Mouse (Mus musculus) forebrain, embryonic 11.5 days (tissue): Measurements from ENCODE around the gene Mrps17. TPM values are rescaled to one million over a fixed set of nuclear protein-coding genes. Genes with fewer than 3 reads are reported as not detected.
A peak's percentile ranks its signal among the peaks of the same experiment; 100 is the strongest.

Experiments used
- ATAC-seq: fragments of 200-750 bp; cut with Nextera tagmentation; replicated peaks from 2 replicates; pipeline ENCODE4 v1.8.0; 2017; ENCODE audit warnings: moderate TSS enrichment; ENCODE audit not compliant: low FRiP score
- DNase-seq: peaks from one replicate; pipeline ENCODE4 v3.0.0-alpha.2; 2017; ENCODE audit warnings: low spot score
- H3K27ac ChIP-seq: fragments of 300-500 bp; sonication (generic); 2 replicates; pipeline ENCODE4 v1.5.1; 2014; ENCODE audit warnings: low read depth, low read length
- H3K27me3 ChIP-seq: fragments of 300-500 bp; sonication (generic); 2 replicates; pipeline ENCODE4 v1.6.1; 2014; ENCODE audit warnings: mild to moderate bottlenecking, low read length, mixed read lengths; ENCODE audit not compliant: control insufficient read depth, insufficient read depth
- H3K36me3 ChIP-seq: fragments of 300-500 bp; sonication (generic); 2 replicates; pipeline ENCODE4 v1.6.1; 2014; ENCODE audit warnings: mild to moderate bottlenecking, low read length, moderate library complexity, mixed read lengths; ENCODE audit not compliant: control insufficient read depth, insufficient read depth
- H3K4me1 ChIP-seq: fragments of 300-500 bp; sonication (generic); replicated peaks from 2 replicates; pipeline ENCODE4 v1.6.1; 2014; ENCODE audit warnings: low read length, mixed read lengths; ENCODE audit not compliant: control insufficient read depth, insufficient read depth
- H3K4me2 ChIP-seq: fragments of 300-500 bp; sonication (generic); 2 replicates; pipeline ENCODE4 v1.6.1; 2014; ENCODE audit warnings: low read depth, mild to moderate bottlenecking, low read length, moderate library complexity, mixed read lengths; ENCODE audit not compliant: severe bottlenecking
- H3K4me3 ChIP-seq: fragments of 300-500 bp; sonication (generic); 2 replicates; pipeline ENCODE4 v1.5.1; 2014; ENCODE audit warnings: low read depth, low read length
- H3K9ac ChIP-seq: fragments of 300-500 bp; sonication (generic); 2 replicates; pipeline ENCODE4 v1.6.1; 2014; ENCODE audit warnings: low read length
- H3K9me3 ChIP-seq: fragments of 300-500 bp; sonication (generic); 2 replicates; pipeline ENCODE4 v1.6.1; 2016; ENCODE audit warnings: low read length, mixed read lengths; ENCODE audit not compliant: control insufficient read depth
- WGBS: fragments of 180-500 bp; shearing (Covaris S2); extraction: QIAGEN DNeasy Blood & Tissue Kit; methylation state at CpG from one replicate; pipeline ENCODE4 v1.1.7; 2014; 5-methylcytosine and 5-hydroxymethylcytosine counted together
- polyA plus RNA-seq: library from polyadenylated mRNA; unstranded; fragments of >200 nt; fragmentation: Nextera tagmentation; extraction: Ambion mirVana; gene quantifications from 2 replicates; pipeline ENCODE4 v1.2.1, GENCODE M21; 2014

Mrps17 gene
- polyA plus RNA-seq, 1 experiment from 2014 or later: 164 TPM

DNA sequence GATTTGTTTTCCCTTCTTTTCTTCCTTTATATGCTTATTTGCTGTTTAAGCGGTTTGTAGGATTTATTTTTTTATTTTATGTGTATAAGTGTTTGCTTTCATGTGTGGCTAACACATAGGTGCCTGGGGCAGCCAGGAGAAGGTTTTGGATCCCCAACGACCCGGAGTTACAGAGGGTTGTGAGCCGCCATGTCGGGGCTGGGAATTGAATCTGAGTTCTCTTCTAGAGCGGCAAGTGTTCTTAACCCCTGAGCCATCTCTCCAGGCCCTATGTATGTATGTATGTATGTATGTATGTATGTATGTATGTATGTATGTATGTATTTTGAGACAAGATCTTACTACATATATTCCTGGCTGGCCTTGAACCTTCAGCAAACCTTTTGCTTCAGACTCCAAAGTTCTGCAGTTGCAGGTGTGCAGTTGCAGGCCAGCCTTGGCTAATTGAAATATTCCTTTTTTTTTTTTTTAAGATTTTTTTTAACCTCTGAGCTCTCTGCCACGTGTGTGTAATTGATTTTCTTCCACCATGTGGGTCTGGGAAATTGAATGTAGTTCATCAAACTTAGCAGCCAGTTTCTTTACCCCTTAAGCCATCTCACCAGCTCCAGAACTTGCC, 10.6 kb downstream of the Mrps17 start:
- H3K9me3 ChIP-seq: no peaks in the 10 kb centered on the region
- H3K4me3 ChIP-seq: peak overlapping the region; percentile 83
- ATAC-seq (no peak), DNase-seq (no peak)
- no peaks in the 10 kb centered on the region for H3K36me3 ChIP-seq
- H3K4me1 ChIP-seq: no peaks in the 10 kb centered on the region
- no peaks in the 10 kb centered on the region for H3K27me3 ChIP-seq
- peak overlapping the region; percentile 97 for H3K9ac ChIP-seq
- no peak overlapping the region for H3K27ac ChIP-seq
- 20% methylated on average over 7 of the region's 7 CpGs for WGBS
- H3K4me2 ChIP-seq: peak overlapping the region; percentile 61

DNA sequence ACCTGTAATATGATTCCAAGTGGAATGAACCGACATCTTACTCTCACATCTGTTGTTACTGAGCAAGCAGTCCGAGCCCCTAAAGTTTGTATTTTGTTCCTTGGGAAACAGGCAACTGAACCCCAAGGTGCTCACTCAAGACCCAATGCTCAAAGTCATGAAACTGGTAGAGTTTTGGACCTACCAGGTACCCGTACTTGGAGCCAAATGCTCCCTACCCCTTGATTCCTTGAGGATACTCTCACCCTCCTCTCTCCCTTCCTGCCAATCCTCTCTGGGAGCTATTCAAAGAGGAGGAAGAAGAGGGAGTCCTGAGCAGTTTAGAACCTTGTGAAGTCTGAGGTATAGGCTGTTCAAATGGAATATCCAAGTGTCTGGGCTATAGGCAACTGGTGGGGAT, 11.5 kb downstream of the Mrps17 start:
- 75% methylated on average over 3 of the region's 3 CpGs for WGBS

DNA sequence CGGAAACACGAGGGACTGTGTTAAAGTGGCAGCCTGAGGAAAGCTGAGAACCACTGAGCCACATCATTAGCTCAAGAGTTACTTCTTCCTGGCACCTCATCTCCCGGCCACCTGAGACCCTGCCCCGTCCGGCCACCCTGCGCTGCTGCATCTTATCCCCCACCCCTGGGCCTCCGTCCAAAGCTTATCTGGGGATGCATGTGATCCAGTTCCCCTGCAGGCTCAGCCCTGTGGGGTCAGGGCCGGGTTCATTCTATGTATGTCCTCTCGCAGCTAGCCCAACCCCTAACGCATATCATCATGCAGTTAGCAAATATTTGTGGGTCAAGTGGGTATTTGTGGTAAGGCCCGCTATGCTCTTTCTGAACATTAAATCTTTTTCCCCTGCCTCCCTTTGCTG, 14.0 kb downstream of the Mrps17 start:
- DNase-seq (no peak), ATAC-seq (no peak)
- no peaks in the 10 kb centered on the region for H3K4me1 ChIP-seq
- WGBS: 75% methylated on average over 11 of the region's 11 CpGs
- no peak overlapping the region for H3K4me3 ChIP-seq
- H3K9me3 ChIP-seq: no peaks in the 10 kb centered on the region
- H3K27ac ChIP-seq: no peak overlapping the region
- no peak overlapping the region for H3K4me2 ChIP-seq
- peak overlapping the region; percentile 17 for H3K9ac ChIP-seq
- no peaks in the 10 kb centered on the region for H3K36me3 ChIP-seq
- no peaks in the 10 kb centered on the region for H3K27me3 ChIP-seq

More for the DNA sequence above, 11.5 kb downstream of the Mrps17 start:
- ATAC-seq (no peak), DNase-seq (no peak)
- Histone ChIP-seq H3K9ac (no peak overlapping the region), H3K27ac (no peak overlapping the region), H3K27me3 (no peaks in the 10 kb centered on the region), H3K4me3 (no peak overlapping the region), H3K4me1 (no peaks in the 10 kb centered on the region), H3K4me2 (no peak overlapping the region), H3K9me3 (no peaks in the 10 kb centered on the region), H3K36me3 (no peaks in the 10 kb centered on the region)

DNA sequence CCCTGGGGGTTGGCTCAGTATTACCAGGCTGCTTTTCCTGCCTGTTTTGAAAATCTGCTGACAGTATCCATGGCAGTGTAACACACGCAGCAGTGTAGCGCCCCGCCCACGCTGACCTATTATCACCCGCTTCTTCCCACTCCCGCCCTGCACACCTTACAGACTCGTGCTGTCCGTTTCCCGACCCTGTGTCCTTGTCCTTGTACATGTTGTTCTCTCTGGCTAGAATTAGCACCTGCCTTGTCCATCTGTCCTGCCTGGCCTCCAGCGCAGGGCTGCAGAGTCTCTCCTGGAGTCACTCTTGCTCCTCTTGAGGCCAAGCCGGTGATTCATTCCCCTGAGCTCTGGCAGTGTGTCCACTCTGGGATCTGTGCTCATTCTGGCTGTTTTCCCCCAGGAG, 15.0 kb downstream of the Mrps17 start:
- DNase-seq (peak; percentile 57), ATAC-seq (no peak)
- 77% methylated on average over 11 of the region's 11 CpGs for WGBS
- H3K4me3 ChIP-seq: no peak overlapping the region
- H3K27ac ChIP-seq: no peak overlapping the region
- H3K27me3 ChIP-seq: no peaks in the 10 kb centered on the region
- no peak overlapping the region for H3K4me2 ChIP-seq
- no peaks in the 10 kb centered on the region; the same call in 1 of the 2 replicates for H3K36me3 ChIP-seq
- no peak overlapping the region for H3K9ac ChIP-seq
- no peaks in the 10 kb centered on the region for H3K4me1 ChIP-seq
- no peaks in the 10 kb centered on the region for H3K9me3 ChIP-seq

DNA sequence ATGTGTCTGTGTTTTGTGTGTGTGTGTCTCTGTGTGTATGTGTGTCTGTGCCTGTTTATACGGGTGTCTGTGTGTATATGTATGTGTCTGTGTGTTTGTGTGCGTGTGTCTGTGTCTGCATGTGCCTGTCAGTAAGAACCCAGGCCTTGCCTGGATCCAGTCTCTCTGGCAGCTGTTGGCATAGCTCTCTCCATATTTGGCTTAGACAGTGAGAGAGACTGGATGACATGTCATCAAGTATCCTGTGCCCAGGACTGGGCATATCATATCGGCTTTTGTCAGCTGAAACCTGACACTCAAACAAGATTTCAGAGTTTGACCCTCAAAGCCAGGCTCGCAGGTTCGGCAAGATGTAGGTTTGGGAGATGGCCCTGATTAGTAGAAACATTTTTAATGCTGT, 15.7 kb downstream of the Mrps17 start:
- H3K27ac ChIP-seq: no peak overlapping the region
- ATAC-seq (no peak), DNase-seq (no peak)
- H3K9me3 ChIP-seq: no peaks in the 10 kb centered on the region
- WGBS: 82% methylated on average over 5 of the region's 5 CpGs
- H3K9ac ChIP-seq: no peak overlapping the region
- no peaks in the 10 kb centered on the region for H3K27me3 ChIP-seq
- H3K4me3 ChIP-seq: no peak overlapping the region
- no peaks in the 10 kb centered on the region; the same call in 1 of the 2 replicates for H3K36me3 ChIP-seq
- no peaks in the 10 kb centered on the region for H3K4me1 ChIP-seq
- H3K4me2 ChIP-seq: no peak overlapping the region

DNA sequence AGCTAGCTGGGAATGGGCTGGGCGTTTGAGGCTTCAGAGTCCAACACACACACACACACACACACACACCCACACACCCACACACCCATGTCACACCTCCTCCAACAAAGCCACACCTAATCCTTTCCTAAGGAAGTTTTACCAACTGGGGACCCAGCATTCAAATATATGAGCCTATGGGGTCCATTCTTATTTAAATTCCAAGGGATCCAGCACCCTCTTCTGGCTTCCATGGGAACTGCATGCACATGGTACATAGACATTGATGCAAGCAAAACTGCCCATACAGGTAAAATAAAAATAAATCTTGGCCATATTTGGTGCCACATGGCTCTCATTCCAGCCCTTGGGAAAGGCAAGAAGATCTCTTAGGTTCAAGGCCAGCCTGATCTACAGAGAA, 25.7 kb downstream of the Mrps17 start:
- Histone ChIP-seq H3K36me3 (no peaks in the 10 kb centered on the region), H3K4me3 (no peak overlapping the region), H3K27ac (no peak overlapping the region), H3K4me1 (no peaks in the 10 kb centered on the region), H3K9me3 (no peaks in the 10 kb centered on the region), H3K9ac (no peak overlapping the region), H3K27me3 (no peaks in the 10 kb centered on the region), H3K4me2 (no peak overlapping the region)
- no peak for DNase-seq
- ATAC-seq: no peak
- 95% methylated on average over 1 of the region's 1 CpGs for WGBS

DNA sequence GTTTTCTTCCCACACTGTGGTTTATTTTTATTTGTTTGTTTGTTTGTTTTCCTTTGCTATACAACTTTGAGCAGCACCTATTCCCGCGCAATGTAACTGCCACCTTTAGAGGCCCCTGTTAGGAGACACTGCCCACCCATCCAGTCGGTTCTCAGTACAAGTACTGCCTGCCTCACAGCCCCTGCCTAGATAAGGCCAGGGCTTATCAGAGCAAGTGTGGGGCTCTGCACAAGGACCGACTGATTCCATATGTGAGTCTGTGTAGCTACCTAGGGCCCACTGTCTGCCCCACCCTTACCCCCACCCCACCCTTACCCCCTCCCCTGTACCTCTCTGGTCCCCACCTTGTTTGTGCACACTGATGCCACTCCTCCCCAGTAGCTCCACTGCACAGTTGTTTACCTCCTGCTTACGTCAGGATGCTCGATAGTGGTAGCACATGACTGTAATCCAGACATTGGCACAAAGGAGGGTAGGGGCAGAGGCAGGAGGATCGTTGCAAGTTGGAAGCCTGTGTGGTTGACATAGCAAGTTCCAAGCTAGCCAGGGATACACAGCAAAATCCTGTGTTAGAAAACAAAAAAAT, 27.7 kb downstream of the Mrps17 start:
- no peaks in the 10 kb centered on the region for H3K36me3 ChIP-seq
- H3K9ac ChIP-seq: no peak overlapping the region
- WGBS: 84% methylated on average over 7 of the region's 7 CpGs

DNA sequence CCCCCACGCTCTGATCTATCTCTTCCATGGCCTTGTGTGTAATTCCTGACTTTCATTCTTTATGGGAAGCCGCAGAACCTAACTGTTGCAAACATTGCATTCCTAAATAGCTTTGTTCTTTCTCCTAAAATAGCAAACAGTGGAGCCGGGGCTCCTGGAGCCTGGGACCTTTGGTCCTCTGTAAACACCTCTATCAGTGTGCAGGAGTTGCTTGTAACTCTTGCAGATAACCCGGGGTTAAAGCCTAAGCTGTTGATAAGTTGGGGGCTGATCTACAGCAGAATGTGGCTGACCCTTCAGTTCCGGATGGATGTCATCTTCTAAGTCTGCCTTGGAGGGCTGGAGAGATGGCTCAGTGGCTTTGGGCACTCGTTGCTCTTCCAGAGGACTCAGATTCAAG, 28.8 kb downstream of the Mrps17 start:
- WGBS: 88% methylated on average over 6 of the region's 6 CpGs
- no peak overlapping the region for H3K27ac ChIP-seq
- no peaks in the 10 kb centered on the region for H3K36me3 ChIP-seq
- H3K9me3 ChIP-seq: no peaks in the 10 kb centered on the region
- H3K4me1 ChIP-seq: no peaks in the 10 kb centered on the region
- H3K9ac ChIP-seq: no peak overlapping the region
- H3K4me2 ChIP-seq: no peak overlapping the region
- no peaks in the 10 kb centered on the region for H3K27me3 ChIP-seq
- no peak overlapping the region for H3K4me3 ChIP-seq
- DNase-seq (no peak), ATAC-seq (no peak)

More for the DNA sequence above, 27.7 kb downstream of the Mrps17 start:
- Histone ChIP-seq H3K4me1 (no peaks in the 10 kb centered on the region), H3K9me3 (no peaks in the 10 kb centered on the region), H3K4me2 (no peak overlapping the region), H3K27me3 (no peaks in the 10 kb centered on the region), H3K4me3 (no peak overlapping the region), H3K27ac (no peak overlapping the region)
- ATAC-seq (no peak), DNase-seq (no peak)

DNA sequence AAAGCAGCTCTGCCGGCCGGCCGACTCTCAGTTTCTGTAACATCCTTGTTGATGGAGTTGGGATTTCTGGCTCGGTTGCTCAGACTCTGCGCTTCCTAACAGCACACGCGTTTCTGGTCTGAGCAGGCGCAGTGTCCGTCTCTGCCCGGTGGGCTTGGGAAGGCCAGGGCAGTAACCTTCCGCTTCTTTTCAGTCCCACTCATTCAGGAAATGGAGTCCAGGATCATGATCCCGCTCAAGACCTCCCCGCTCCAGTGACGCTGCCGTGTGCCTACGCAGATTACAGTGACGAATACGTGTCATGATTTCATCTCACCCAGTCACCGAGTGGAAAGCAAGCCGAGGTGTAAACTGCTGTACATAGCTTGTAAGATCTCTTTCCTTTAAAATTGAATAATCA, 41.6 kb downstream of the Mrps17 start:
- no peak overlapping the region for H3K4me3 ChIP-seq
- DNase-seq: no peak
- H3K9ac ChIP-seq: no peak overlapping the region
- H3K36me3 ChIP-seq: no peaks in the 10 kb centered on the region; the same call in 1 of the 2 replicates
- H3K4me1 ChIP-seq: no peaks in the 10 kb centered on the region
- no peak overlapping the region for H3K27ac ChIP-seq
- no peak overlapping the region for H3K4me2 ChIP-seq
- ATAC-seq: no peak
- no peaks in the 10 kb centered on the region for H3K27me3 ChIP-seq
- 93% methylated on average over 20 of the region's 20 CpGs for WGBS
- no peaks in the 10 kb centered on the region for H3K9me3 ChIP-seq
